Mouse (Mus musculus): ENCODE data around the gene Nwd1. TPM values are rescaled to one million over a fixed set of nuclear protein-coding genes. Genes with fewer than 3 reads are reported as not detected.

Nwd1 gene
- polyA plus RNA-seq, 2 experiments = 0.15 to 0.21 TPM

DNA sequence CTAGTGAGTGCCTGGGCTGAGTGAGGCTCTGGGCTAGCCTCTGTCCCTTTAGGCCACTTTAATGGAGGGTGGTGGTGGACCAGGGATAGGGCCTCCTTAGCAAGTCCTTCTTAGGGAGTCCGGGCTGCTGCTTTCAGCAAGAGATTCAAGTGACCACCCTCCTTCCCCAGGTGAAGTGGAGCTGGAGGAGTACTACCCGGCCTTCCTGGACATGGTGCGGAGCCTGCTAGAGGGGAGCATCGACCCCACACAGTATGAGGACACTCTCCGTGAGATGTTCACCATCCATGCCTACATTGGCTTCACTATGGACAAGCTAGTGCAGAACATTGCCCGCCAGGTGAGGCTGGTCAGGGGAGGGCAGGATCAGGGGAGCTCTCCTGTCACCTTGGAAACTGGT is 103.8 kb downstream of the Nwd1 start:
- Histone ChIP-seq H3K4me1 (ENCODE audit: control insufficient read depth, insufficient read depth, low read length) (no peaks in the 10 kb centered on the region), H3K4me2 (replicated peaks; ENCODE audit: low read depth, low read length, severe bottlenecking) (no peak overlapping the region), H3K4me3 (replicated peaks; ENCODE audit: low read length) (no peak overlapping the region), H3K36me3 (ENCODE audit: control insufficient read depth, insufficient read depth, low read length) (peaks cover 95% of the 10 kb centered on the region), H3K9me3 (ENCODE audit: control insufficient read depth, low read length) (no peaks in the 10 kb centered on the region), H3K27ac (replicated peaks; ENCODE audit: low read depth, low read length) (no peak overlapping the region), H3K27me3 (ENCODE audit: control insufficient read depth, insufficient read depth, low read length) (no peaks in the 10 kb centered on the region), H3K9ac (ENCODE audit: low read depth, low read length, severe bottlenecking) (no peak overlapping the region)
- WGBS = 96% methylated on average over 6 of the region's 6 CpGs
- no peak for ATAC-seq (ENCODE audit: low FRiP score, low read depth)
- no peak for DNase-seq (ENCODE audit: low spot score)
- no peak for TF ChIP-seq POLR2A (IDR thresholded peaks at IDR 0.05; ENCODE audit: borderline replicate concordance, extremely low read depth, insufficient read depth, insufficient read length)

DNA sequence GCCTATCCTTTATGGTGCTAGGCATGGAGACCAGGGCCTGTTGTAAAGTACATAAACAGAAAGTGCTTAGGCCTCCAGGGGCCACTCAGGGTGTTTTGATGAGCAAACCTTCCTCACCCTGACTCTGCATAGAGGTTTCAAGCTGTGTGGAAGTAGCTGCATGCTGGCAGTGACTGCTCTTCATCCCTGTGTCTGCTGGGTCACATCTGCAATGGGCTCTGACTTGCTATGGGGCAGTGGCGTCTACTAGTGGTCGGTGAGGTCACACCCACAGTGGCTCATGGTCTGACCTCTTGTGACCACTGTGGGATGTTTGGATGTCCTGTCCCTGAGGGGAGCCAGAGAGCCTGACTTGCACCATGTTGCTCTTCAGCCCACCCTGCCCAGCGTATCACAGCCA is 104.6 kb downstream of the Nwd1 start:
- H3K9ac ChIP-seq (ENCODE audit: low read depth, low read length, severe bottlenecking) = no peak overlapping the region
- no peak for DNase-seq (ENCODE audit: low spot score)

DNA sequence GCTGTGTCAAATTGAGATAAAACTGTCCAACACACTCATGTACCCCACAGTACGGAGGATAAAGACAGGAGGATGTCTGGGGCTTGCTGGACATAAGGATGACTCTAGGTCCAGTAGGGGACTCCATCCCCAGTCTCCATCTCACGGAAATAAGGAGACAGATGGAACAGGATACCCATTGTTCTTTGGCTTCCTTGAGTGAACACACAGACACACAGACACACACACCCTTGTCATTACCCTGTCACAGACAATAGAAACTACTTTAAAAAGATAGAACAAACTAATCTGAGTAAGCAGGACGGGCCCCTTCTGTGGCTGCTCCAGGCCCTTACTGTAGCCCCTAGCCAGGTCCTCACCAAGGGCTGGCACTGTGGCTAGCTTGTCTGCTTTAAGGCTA is 105.8 kb downstream of the Nwd1 start:
- Histone ChIP-seq H3K9me3 (ENCODE audit: control insufficient read depth, low read length) (no peaks in the 10 kb centered on the region), H3K9ac (ENCODE audit: low read depth, low read length, severe bottlenecking) (no peak overlapping the region), H3K4me1 (ENCODE audit: control insufficient read depth, insufficient read depth, low read length) (no peaks in the 10 kb centered on the region), H3K36me3 (ENCODE audit: control insufficient read depth, insufficient read depth, low read length) (peaks cover 96% of the 10 kb centered on the region), H3K27ac (replicated peaks; ENCODE audit: low read depth, low read length) (no peak overlapping the region), H3K4me3 (replicated peaks; ENCODE audit: low read length) (no peak overlapping the region), H3K4me2 (replicated peaks; ENCODE audit: low read depth, low read length, severe bottlenecking) (no peak overlapping the region), H3K27me3 (ENCODE audit: control insufficient read depth, insufficient read depth, low read length) (no peaks in the 10 kb centered on the region)
- ATAC-seq (ENCODE audit: low FRiP score, low read depth) = no peak
- WGBS = 88% methylated on average over 3 of the region's 3 CpGs
- TF ChIP-seq POLR2A (IDR thresholded peaks at IDR 0.05; ENCODE audit: borderline replicate concordance, extremely low read depth, insufficient read depth, insufficient read length) = no peak
- DNase-seq (ENCODE audit: low spot score) = no peak

More for the DNA sequence above, 104.6 kb downstream of the Nwd1 start:
- Histone ChIP-seq H3K4me2 (replicated peaks; ENCODE audit: low read depth, low read length, severe bottlenecking) (no peak overlapping the region), H3K27me3 (ENCODE audit: control insufficient read depth, insufficient read depth, low read length) (no peaks in the 10 kb centered on the region), H3K9me3 (ENCODE audit: control insufficient read depth, low read length) (no peaks in the 10 kb centered on the region), H3K27ac (replicated peaks; ENCODE audit: low read depth, low read length) (no peak overlapping the region), H3K36me3 (ENCODE audit: control insufficient read depth, insufficient read depth, low read length) (peaks cover 95% of the 10 kb centered on the region), H3K4me1 (ENCODE audit: control insufficient read depth, insufficient read depth, low read length) (no peaks in the 10 kb centered on the region), H3K4me3 (replicated peaks; ENCODE audit: low read length) (no peak overlapping the region)
- 90% methylated on average over 3 of the region's 3 CpGs for WGBS
- no peak for TF ChIP-seq POLR2A (IDR thresholded peaks at IDR 0.05; ENCODE audit: borderline replicate concordance, extremely low read depth, insufficient read depth, insufficient read length)
- ATAC-seq (ENCODE audit: low FRiP score, low read depth) = no peak

DNA sequence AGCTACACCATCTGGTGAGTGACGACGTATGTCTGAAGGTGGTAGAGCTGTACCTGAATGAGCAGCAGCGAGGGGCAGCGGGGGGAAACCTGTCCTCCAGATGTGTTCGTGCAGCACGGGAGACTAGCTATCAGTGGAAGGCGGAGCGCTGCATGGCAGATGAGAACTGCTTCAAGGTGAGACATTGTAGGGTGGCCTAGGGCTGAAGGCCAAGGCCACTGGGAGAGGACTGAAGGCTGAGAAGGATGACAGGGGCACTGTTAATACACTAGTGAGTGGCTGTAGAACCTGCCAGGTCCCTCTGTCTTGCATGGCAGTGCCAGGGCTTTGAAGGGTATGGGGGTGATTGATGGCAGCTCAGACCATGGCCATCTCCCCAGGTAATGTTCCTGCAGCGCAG is 106.7 kb downstream of the Nwd1 start:
- WGBS = 97% methylated on average over 9 of the region's 9 CpGs

DNA sequence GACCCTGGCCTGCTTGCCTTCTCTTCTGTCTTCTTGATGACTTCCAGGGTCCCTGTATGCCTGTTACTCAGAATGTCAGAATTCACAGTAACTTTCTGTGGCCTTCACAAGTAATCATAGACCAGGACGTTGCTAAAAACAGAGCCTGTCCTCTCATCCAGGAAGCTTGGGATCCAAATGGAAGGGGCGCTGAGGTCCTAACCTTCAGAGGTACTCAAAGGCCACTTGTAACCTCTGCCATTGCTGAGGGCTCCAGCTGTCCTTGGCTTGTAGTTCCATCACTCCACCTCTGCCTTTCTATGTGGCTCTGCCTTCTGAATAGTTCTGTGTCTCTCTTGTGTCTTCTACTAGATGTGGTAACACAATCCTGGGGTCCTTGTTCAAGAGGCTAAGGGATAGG is 107.3 kb downstream of the Nwd1 start:
- H3K9me3 ChIP-seq (ENCODE audit: control insufficient read depth, low read length) = no peaks in the 10 kb centered on the region
- H3K27me3 ChIP-seq (ENCODE audit: control insufficient read depth, insufficient read depth, low read length) = no peaks in the 10 kb centered on the region
- H3K4me3 ChIP-seq (replicated peaks; ENCODE audit: low read length) = no peak overlapping the region
- ATAC-seq (ENCODE audit: low FRiP score, low read depth) = no peak
- DNase-seq (ENCODE audit: low spot score) = no peak
- no peaks in the 10 kb centered on the region for H3K4me1 ChIP-seq (ENCODE audit: control insufficient read depth, insufficient read depth, low read length)
- no peak for TF ChIP-seq POLR2A (IDR thresholded peaks at IDR 0.05; ENCODE audit: borderline replicate concordance, extremely low read depth, insufficient read depth, insufficient read length)
- no peak overlapping the region for H3K9ac ChIP-seq (ENCODE audit: low read depth, low read length, severe bottlenecking)
- no peak overlapping the region for H3K27ac ChIP-seq (replicated peaks; ENCODE audit: low read depth, low read length)
- peaks cover 94% of the 10 kb centered on the region for H3K36me3 ChIP-seq (ENCODE audit: control insufficient read depth, insufficient read depth, low read length)
- WGBS = 89% methylated on average over 2 of the region's 2 CpGs
- no peak overlapping the region for H3K4me2 ChIP-seq (replicated peaks; ENCODE audit: low read depth, low read length, severe bottlenecking)

More for the DNA sequence above, 106.7 kb downstream of the Nwd1 start:
- H3K27me3 ChIP-seq (ENCODE audit: control insufficient read depth, insufficient read depth, low read length) = no peaks in the 10 kb centered on the region
- no peak overlapping the region for H3K4me2 ChIP-seq (replicated peaks; ENCODE audit: low read depth, low read length, severe bottlenecking)
- H3K4me1 ChIP-seq (ENCODE audit: control insufficient read depth, insufficient read depth, low read length) = no peaks in the 10 kb centered on the region
- H3K9ac ChIP-seq (ENCODE audit: low read depth, low read length, severe bottlenecking) = no peak overlapping the region
- TF ChIP-seq POLR2A (IDR thresholded peaks at IDR 0.05; ENCODE audit: borderline replicate concordance, extremely low read depth, insufficient read depth, insufficient read length) = no peak
- ATAC-seq (ENCODE audit: low FRiP score, low read depth) = no peak
- no peak overlapping the region for H3K27ac ChIP-seq (replicated peaks; ENCODE audit: low read depth, low read length)
- DNase-seq (ENCODE audit: low spot score) = no peak
- H3K9me3 ChIP-seq (ENCODE audit: control insufficient read depth, low read length) = no peaks in the 10 kb centered on the region
- H3K4me3 ChIP-seq (replicated peaks; ENCODE audit: low read length) = no peak overlapping the region
- H3K36me3 ChIP-seq (ENCODE audit: control insufficient read depth, insufficient read depth, low read length) = peaks cover 96% of the 10 kb centered on the region

DNA sequence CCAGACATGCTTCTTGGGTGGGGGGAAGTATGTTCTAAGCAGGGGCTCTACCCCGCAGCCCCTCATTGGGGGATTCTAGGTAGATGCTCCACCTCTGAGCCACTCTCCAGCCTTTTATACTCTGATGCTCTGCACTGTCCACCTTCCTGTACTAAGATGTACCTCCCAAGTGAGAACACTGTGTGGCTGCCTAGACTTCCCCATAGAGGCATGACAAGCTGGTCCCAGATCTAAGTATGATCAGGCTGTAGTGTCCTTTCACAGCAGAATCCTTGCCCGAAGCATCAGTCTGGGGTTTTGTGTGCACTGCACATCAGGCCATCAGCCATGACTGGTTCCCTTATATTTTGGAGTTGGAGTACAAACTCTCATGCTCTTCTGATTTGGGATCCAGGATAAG is 109.5 kb downstream of the Nwd1 start:
- Histone ChIP-seq H3K36me3 (ENCODE audit: control insufficient read depth, insufficient read depth, low read length) (peaks cover 74% of the 10 kb centered on the region), H3K9me3 (ENCODE audit: control insufficient read depth, low read length) (no peaks in the 10 kb centered on the region), H3K27ac (replicated peaks; ENCODE audit: low read depth, low read length) (no peak overlapping the region), H3K27me3 (ENCODE audit: control insufficient read depth, insufficient read depth, low read length) (no peaks in the 10 kb centered on the region), H3K4me1 (ENCODE audit: control insufficient read depth, insufficient read depth, low read length) (no peaks in the 10 kb centered on the region), H3K4me2 (replicated peaks; ENCODE audit: low read depth, low read length, severe bottlenecking) (no peak overlapping the region), H3K4me3 (replicated peaks; ENCODE audit: low read length) (no peak overlapping the region), H3K9ac (ENCODE audit: low read depth, low read length, severe bottlenecking) (no peak overlapping the region)
- no peak for ATAC-seq (ENCODE audit: low FRiP score, low read depth)
- 93% methylated on average over 2 of the region's 2 CpGs for WGBS
- DNase-seq (ENCODE audit: low spot score) = no peak
- no peak for TF ChIP-seq POLR2A (IDR thresholded peaks at IDR 0.05; ENCODE audit: borderline replicate concordance, extremely low read depth, insufficient read depth, insufficient read length)

Measured in limb, embryonic 14.5 days (tissue).